Mouse (Mus musculus) gastrocnemius, postnatal 4 days (tissue): ENCODE results near the gene Gm6205. TPM values are rescaled to one million over a fixed set of nuclear protein-coding genes. Genes with fewer than 3 reads are reported as not detected.
"Not testable (repeated sequence)": the region's sequence is repeated elsewhere in the genome, so short reads cannot be mapped to it uniquely, and the experiment has no call there.

Experiments
- DNase-seq, 2 experiments: peaks; one replicate each; pipeline ENCODE4 v3.0.0; 2021 to 2022; ENCODE audit warnings: low spot score in 2 of 2, mixed read lengths in 2 of 2
- long read RNA-seq, 2 experiments: library from polyadenylated mRNA; stranded (forward); transcript quantifications; one replicate each; pipeline ENCODE4 v2.0.0; 2021
- total RNA-seq, 2 experiments: library from RNA; stranded (reverse); gene quantifications; 2 replicates each; pipeline ENCODE4 v1.2.3; 2021

Gene Gm6205
- total RNA-seq: not detected
- long read RNA-seq, experiment 1: 0 reads
- long read RNA-seq, experiment 2: 0 reads

GRCm38 (mm10) chr5:94648082-94648481 is at the start of gene Gm6205:
TSS of gene Gm6205 (plus strand) at chr5:94648382.
- DNase-seq: not testable (repeated sequence)

- DNase-seq: not testable (repeated sequence)
Measured at GRCm38 (mm10) chr5:94616242-94616641, 31.9 kb upstream of the Gm6205 start, which contains the start of gene Gm3147. TSS of gene Gm3147 (minus strand) at chr5:94616342.

- DNase-seq: not testable (repeated sequence)
Measured at GRCm38 (mm10) chr5:94623679-94624078, 24.5 kb upstream of the Gm6205 start, which contains the start of gene Gm6509. TSS of gene Gm6509 (plus strand) at chr5:94623979.

Other genes starting within 250 kb of the Gm6205 start
- not detected for gene Gm7682, start 202.6 kb upstream of the Gm6205 start, total RNA-seq
- not detected for gene Gm3139, start 122.1 kb upstream of the Gm6205 start, total RNA-seq
- not detected for gene Gm3147, start 32.0 kb upstream of the Gm6205 start, total RNA-seq
- gene Gm6509, start 24.4 kb upstream of the Gm6205 start, total RNA-seq: not detected
- not detected for gene Gm3183, start 217.1 kb downstream of the Gm6205 start, total RNA-seq